Mouse (Mus musculus): ENCODE data around the gene Dnase2b. TPM values are rescaled to one million over a fixed set of nuclear protein-coding genes. Genes with fewer than 3 reads are reported as not detected.

The Dnase2b gene
- polyA plus RNA-seq, 1 experiment, result not detected

DNA sequence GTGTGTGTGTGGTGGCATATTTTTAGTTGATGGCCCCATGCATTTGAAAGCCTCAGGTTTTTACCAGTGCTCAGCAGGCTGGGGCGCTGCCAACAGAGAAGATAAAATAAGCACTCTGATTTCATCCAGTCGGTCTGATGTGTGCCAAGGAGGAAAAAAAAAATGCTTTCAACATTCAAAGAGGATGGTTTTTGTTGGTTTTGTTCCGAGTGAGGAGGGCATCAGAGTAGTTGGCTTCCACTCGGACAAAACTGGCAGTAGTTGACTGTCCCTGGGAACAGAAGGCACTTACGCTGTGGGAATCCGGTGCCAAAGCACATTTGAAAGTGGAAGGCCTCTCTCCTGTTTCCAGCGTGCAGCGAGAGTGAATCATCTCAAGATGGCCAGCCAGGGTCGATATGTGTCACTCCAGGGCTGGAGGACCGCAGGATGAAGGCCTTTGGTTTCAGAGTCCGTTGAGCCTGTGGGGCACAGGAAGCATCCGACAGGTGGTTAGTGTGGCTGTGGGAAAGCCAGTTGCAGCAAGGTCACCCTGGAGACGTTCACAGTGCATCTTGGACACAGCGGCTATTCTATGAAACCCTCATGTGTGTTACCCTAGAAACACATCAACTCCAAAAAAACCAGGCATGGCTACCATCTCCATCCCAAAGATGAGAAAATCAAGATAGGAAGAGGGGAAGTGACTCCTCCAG, 5.3 kb upstream of the Dnase2b start:
- Histone ChIP-seq H3K9me3 (ENCODE audit: control insufficient read depth, low read length) (no peaks in the 10 kb centered on the region), H3K4me1 (ENCODE audit: control insufficient read depth) (peaks cover 10% of the 10 kb centered on the region), H3K36me3 (ENCODE audit: control insufficient read depth) (no peaks in the 10 kb centered on the region), H3K4me3 (replicated peaks) (no peak overlapping the region), H3K27me3 (ENCODE audit: control insufficient read depth) (no peaks in the 10 kb centered on the region)
- TF ChIP-seq TAL1 (IDR thresholded peaks at IDR 0.05; ENCODE audit: low read length) (no peak), GATA1 (IDR thresholded peaks at IDR 0.05; ENCODE audit: low read length) (no peak)

GRCm38 (mm10) chr3:146620101-146620500, 4.7 kb upstream of the Dnase2b start:
- no peak overlapping the region for H3K4me3 ChIP-seq (replicated peaks)
- H3K4me1 ChIP-seq (ENCODE audit: control insufficient read depth), result peaks cover 14% of the 10 kb centered on the region
- no peaks in the 10 kb centered on the region for H3K9me3 ChIP-seq (ENCODE audit: control insufficient read depth, low read length)
- TF ChIP-seq GATA1 (IDR thresholded peaks at IDR 0.05; ENCODE audit: low read length) (no peak), TAL1 (IDR thresholded peaks at IDR 0.05; ENCODE audit: low read length) (no peak)
- H3K36me3 ChIP-seq (ENCODE audit: control insufficient read depth), result no peaks in the 10 kb centered on the region
- no peaks in the 10 kb centered on the region for H3K27me3 ChIP-seq (ENCODE audit: control insufficient read depth)

DNA sequence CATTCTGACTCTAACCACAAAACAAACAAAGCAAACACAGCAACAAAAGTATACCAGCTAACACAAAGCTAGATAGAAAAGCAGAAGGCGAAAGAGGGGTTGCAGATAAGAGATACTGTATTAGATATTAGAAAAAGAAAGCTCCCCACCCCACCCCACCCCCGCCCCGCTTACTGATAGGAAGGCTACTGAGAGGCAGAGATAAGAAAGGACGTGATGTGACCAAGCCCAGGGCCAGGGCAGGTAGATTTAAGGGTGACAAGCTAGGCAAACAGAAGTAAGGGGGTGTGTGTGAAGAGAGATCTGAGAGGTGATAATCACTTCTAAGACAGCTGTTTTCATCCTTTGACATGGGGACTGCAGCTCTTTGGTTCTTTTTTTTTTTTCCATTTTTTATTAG, 3.0 kb upstream of the Dnase2b start:
- Histone ChIP-seq H3K36me3 (ENCODE audit: control insufficient read depth) (no peaks in the 10 kb centered on the region), H3K4me3 (replicated peaks) (no peak overlapping the region), H3K4me1 (ENCODE audit: control insufficient read depth) (peaks cover 14% of the 10 kb centered on the region), H3K27me3 (ENCODE audit: control insufficient read depth) (peaks cover 3% of the 10 kb centered on the region; the same call in 1 of the 2 replicates), H3K9me3 (ENCODE audit: control insufficient read depth, low read length) (no peaks in the 10 kb centered on the region)
- no peak for TF ChIP-seq TAL1 (IDR thresholded peaks at IDR 0.05; ENCODE audit: low read length)
- no peak for TF ChIP-seq GATA1 (IDR thresholded peaks at IDR 0.05; ENCODE audit: low read length)

DNA sequence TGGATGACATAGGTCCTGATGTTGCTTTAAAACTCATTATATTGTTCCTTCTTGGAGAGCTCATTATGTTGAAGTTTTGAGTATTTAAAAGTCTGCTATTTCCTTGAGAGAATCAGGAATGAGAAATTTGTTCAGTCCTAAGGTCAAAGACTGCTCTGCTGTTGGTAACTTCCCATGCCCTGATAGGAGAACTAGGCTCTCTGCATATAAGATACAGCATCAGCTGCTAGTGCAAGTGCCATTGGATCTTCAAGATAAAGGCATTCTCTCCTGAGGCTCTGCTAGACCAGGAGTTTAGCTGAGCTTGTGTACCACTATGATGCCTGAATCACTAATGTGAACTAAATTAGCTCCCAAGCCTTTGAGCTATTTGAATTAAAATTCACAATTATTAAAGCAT, 2.5 kb upstream of the Dnase2b start:
- Histone ChIP-seq H3K4me1 (ENCODE audit: control insufficient read depth) (peaks cover 14% of the 10 kb centered on the region), H3K36me3 (ENCODE audit: control insufficient read depth) (no peaks in the 10 kb centered on the region), H3K4me3 (replicated peaks) (no peak overlapping the region), H3K27me3 (ENCODE audit: control insufficient read depth) (peaks cover 3% of the 10 kb centered on the region; the same call in 1 of the 2 replicates), H3K9me3 (ENCODE audit: control insufficient read depth, low read length) (no peaks in the 10 kb centered on the region)
- TF ChIP-seq GATA1 (IDR thresholded peaks at IDR 0.05; ENCODE audit: low read length) (no peak), TAL1 (IDR thresholded peaks at IDR 0.05; ENCODE audit: low read length) (no peak)

- no peak overlapping the region for H3K4me3 ChIP-seq (replicated peaks)
- no peaks in the 10 kb centered on the region for H3K9me3 ChIP-seq (ENCODE audit: control insufficient read depth, low read length)
- H3K27me3 ChIP-seq (ENCODE audit: control insufficient read depth), result peaks cover 3% of the 10 kb centered on the region; the same call in 1 of the 2 replicates
- H3K4me1 ChIP-seq (ENCODE audit: control insufficient read depth), result peaks cover 14% of the 10 kb centered on the region
- H3K36me3 ChIP-seq (ENCODE audit: control insufficient read depth), result no peaks in the 10 kb centered on the region
- TF ChIP-seq TAL1 (IDR thresholded peaks at IDR 0.05; ENCODE audit: low read length), result no peak
- TF ChIP-seq GATA1 (IDR thresholded peaks at IDR 0.05; ENCODE audit: low read length), result no peak
Observed at GRCm38 (mm10) chr3:146616533-146617283, 1.3 kb upstream of the Dnase2b start.

DNA sequence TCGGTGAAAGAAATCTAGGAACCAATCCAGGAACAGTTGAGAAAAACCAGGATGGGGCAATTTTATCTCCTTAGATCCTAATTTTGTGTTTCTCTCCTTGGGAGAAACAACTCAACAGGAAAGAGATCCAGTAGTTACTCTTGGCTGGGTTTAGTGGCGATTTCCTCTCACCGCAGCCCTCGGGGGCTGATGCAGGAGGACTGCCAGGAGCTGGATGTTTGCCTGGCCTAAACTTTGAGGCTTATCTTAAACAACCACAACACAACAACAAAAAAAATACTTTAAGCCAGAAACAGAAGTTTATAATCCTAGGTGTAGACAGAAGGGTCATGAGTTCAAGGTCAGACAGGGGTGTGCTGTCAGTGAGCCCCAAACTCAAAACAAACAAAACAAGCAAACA, 3.6 kb downstream of the Dnase2b start:
- TF ChIP-seq GATA1 (IDR thresholded peaks at IDR 0.05; ENCODE audit: low read length) (no peak), TAL1 (IDR thresholded peaks at IDR 0.05; ENCODE audit: low read length) (no peak)
- H3K4me1 ChIP-seq (ENCODE audit: control insufficient read depth), result peaks cover 4% of the 10 kb centered on the region

DNA sequence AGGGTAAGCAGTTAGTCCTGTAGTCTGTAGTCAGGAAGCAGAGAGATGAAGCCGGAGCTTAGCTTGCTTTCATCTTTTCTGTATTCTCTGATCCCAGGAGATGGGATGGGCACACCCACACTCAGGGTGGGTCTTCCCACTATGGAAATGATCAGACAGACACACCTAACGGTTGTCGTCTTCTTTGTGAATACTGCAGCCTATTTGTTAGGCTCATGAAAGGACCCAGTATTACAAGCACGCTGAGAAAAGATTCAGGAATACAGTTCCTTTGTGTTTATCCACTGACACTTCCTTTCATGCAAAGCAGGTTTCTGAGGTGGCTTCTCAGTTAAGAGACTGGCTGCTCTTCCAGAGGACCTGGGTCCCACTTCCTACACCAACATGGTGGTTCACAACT, 4.1 kb downstream of the Dnase2b start:
- TF ChIP-seq TAL1 (IDR thresholded peaks at IDR 0.05; ENCODE audit: low read length) (no peak), GATA1 (IDR thresholded peaks at IDR 0.05; ENCODE audit: low read length) (no peak)
- H3K36me3 ChIP-seq (ENCODE audit: control insufficient read depth), result no peaks in the 10 kb centered on the region
- peaks cover 4% of the 10 kb centered on the region for H3K4me1 ChIP-seq (ENCODE audit: control insufficient read depth)
- H3K9me3 ChIP-seq (ENCODE audit: control insufficient read depth, low read length), result no peaks in the 10 kb centered on the region
- H3K4me3 ChIP-seq (replicated peaks), result no peak overlapping the region
- H3K27me3 ChIP-seq (ENCODE audit: control insufficient read depth), result peaks cover 3% of the 10 kb centered on the region; the same call in 1 of the 2 replicates

More for the DNA sequence above, 3.6 kb downstream of the Dnase2b start:
- H3K9me3 ChIP-seq (ENCODE audit: control insufficient read depth, low read length), result no peaks in the 10 kb centered on the region
- peaks cover 3% of the 10 kb centered on the region; the same call in 1 of the 2 replicates for H3K27me3 ChIP-seq (ENCODE audit: control insufficient read depth)
- no peaks in the 10 kb centered on the region for H3K36me3 ChIP-seq (ENCODE audit: control insufficient read depth)
- H3K4me3 ChIP-seq (replicated peaks), result no peak overlapping the region

GRCm38 (mm10) chr3:146610322-146610721, 5.1 kb downstream of the Dnase2b start:
- peaks cover 3% of the 10 kb centered on the region; the same call in 1 of the 2 replicates for H3K27me3 ChIP-seq (ENCODE audit: control insufficient read depth)
- no peaks in the 10 kb centered on the region for H3K9me3 ChIP-seq (ENCODE audit: control insufficient read depth, low read length)
- TF ChIP-seq TAL1 (IDR thresholded peaks at IDR 0.05; ENCODE audit: low read length) (no peak), GATA1 (IDR thresholded peaks at IDR 0.05; ENCODE audit: low read length) (no peak)
- no peak overlapping the region for H3K4me3 ChIP-seq (replicated peaks)
- peaks cover 2% of the 10 kb centered on the region for H3K4me1 ChIP-seq (ENCODE audit: control insufficient read depth)
- no peaks in the 10 kb centered on the region for H3K36me3 ChIP-seq (ENCODE audit: control insufficient read depth)

DNA sequence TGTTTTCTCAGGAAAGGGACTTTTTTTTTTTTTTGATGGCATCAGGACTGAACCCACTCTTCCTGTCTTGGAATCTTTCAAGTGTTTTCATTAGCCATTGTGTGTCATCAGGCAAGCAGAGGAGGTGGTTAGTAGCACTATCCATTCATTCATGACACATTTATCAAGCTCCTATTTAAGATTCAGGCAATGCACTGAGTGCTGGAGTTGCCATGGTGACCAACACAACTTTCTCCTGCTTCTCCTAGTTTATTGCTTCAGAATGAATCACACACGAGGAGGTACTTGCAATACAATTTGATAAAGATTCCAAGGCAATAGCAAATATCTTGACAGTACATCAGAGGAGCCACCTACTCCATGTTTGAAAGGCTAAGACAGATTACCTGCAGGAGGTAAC, 8.0 kb downstream of the Dnase2b start:
- H3K27me3 ChIP-seq (ENCODE audit: control insufficient read depth), result no peaks in the 10 kb centered on the region
- TF ChIP-seq GATA1 (IDR thresholded peaks at IDR 0.05; ENCODE audit: low read length), result no peak
- TF ChIP-seq TAL1 (IDR thresholded peaks at IDR 0.05; ENCODE audit: low read length), result no peak
- H3K9me3 ChIP-seq (ENCODE audit: control insufficient read depth, low read length), result no peaks in the 10 kb centered on the region

More for the DNA sequence above, 8.0 kb downstream of the Dnase2b start:
- H3K4me1 ChIP-seq (ENCODE audit: control insufficient read depth), result no peaks in the 10 kb centered on the region
- H3K4me3 ChIP-seq (replicated peaks), result no peak overlapping the region
- H3K36me3 ChIP-seq (ENCODE audit: control insufficient read depth), result no peaks in the 10 kb centered on the region

Measured in erythroblast, embryonic 14.5 days (primary cell).